Mouse (Mus musculus): ENCODE measurements around the gene Sncg.
"Not testable (repeated sequence)": the region's sequence is repeated elsewhere in the genome, so short reads cannot be mapped to it uniquely, and the experiment has no call there.

Gene Sncg

GRCm38 (mm10) chr14:34374577-34374976, at the start of gene Sncg:
TSS of gene Sncg (minus strand) at chr14:34374789.
- peak; percentile 65 for DNase-seq (ENCODE audit: extremely low read depth, insufficient read length, low spot score)

GRCm38 (mm10) chr14:34421078-34421477, 46.5 kb upstream of the Sncg start:
- peak; percentile 35 for DNase-seq (ENCODE audit: extremely low read depth, insufficient read length, low spot score)

DNA sequence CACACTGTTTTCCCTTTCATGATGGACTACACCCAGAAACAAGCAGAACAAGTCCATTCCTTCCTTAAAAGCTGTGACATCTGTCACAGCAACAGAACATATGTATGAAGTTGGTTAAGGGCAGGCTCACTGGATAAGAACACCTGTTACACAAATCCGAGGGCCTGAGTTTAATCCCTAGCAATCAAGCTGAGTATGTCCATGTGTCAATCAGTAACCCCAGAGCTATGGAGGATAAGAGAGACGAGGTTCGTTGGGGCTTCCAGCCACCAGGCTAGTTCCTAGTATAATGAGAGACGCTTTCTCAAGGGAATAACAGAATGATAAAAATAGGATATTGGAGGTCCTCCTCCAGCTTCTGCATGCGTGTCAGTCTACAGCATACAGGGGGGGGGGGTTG, 42.9 kb upstream of the Sncg start:
- DNase-seq (ENCODE audit: extremely low read depth, insufficient read length, low spot score): no peak

- not testable (repeated sequence) for DNase-seq (ENCODE audit: extremely low read depth, insufficient read length, low spot score)
Measured at GRCm38 (mm10) chr14:34416946-34417345, 42.4 kb upstream of the Sncg start.

DNA sequence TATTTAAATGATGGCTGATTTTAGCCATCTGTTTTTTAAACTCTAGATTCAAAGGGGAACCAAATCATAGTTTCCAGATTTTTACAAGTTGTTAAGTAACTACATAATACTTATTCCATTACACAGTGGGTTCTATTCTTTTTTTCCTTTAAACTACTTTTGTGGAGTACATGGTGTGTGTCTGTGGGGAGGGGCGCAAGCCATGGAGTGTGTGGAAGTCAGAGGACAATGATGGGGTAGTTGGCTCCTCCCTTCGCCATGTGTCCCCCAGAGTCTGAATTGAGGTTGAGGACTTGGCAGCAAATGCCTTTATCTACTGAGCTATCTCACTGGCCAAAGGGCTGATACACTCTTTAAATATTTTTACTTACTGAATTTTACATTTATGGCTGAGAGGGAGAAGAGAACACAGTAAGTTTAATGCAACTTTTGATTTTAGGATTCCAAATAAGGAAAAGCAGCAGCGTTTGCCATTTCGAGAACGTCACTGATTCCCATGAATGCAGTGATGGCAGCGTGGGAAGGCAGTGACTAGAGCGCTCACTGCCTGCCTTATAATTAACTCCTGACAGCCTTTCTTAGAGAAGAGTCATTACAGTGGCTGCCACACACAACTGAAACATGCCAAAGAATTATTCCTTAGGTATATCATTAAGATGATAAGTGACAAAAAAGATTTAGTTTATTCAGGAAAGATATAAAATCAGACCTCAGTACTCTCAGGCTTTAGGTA, 37.7 kb upstream of the Sncg start:
- DNase-seq (ENCODE audit: extremely low read depth, insufficient read length, low spot score): no peak

DNA sequence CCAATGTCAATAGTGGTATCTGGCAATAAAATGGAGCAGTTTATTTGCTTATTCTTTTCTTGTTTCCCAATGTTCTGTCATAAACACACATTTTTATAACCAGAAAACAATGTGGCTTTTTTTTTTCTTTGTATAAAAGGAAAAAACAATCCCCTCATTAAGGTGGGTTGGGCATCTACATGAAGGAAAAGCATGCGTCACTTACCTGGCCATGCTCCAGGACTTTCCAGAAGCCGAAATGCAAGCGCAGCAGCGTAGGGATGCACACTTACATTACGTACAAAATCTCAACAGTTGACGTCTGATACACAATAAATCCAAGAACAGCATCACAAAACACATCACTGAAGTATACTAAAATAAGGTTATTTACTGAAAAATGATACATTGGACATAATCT, 36.1 kb upstream of the Sncg start:
- no peak for DNase-seq (ENCODE audit: extremely low read depth, insufficient read length, low spot score)

- DNase-seq (ENCODE audit: extremely low read depth, insufficient read length, low spot score): no peak
Measured at GRCm38 (mm10) chr14:34403424-34403823, 28.8 kb upstream of the Sncg start.

DNA sequence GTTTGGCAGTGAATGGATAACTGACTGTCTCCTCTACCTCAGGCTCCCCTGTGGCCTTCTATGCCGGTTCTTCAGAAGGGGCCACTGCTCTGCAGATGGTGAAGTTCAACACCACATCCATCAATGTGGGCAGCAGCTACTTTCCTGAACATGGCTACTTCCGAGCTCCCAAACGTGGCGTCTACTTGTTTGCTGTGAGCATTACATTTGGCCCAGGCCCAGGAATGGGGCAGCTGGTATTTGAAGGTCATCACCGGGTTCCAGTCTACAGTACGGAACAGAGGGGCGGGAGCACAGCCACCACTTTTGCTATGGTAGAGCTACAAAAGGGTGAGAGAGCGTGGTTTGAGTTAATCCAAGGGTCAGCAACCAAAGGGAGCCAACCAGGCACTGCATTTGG, 28.3 kb upstream of the Sncg start:
- no peak for DNase-seq (ENCODE audit: extremely low read depth, insufficient read length, low spot score)

- DNase-seq (ENCODE audit: extremely low read depth, insufficient read length, low spot score): peak; percentile 30
Measured at GRCm38 (mm10) chr14:34401135-34401534, 26.5 kb upstream of the Sncg start.

DNA sequence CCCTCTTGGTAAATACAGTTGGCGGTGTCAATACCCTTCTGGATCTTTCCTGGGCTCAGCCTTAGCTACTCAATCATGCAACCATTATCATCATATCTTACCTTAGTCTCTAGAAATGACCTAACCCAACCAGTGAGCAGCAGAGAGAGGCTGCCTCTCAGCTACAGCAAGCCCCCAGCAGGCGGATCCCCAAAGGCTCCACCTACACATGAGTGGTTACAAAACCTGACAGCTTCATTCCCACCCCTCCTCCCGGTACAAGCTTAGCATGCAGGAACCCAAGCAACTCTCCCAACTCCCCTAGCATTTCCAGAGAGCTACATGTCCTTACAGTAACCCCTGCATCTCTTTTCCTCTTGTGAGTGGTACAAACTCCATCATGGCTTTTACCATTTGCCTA, 25.4 kb upstream of the Sncg start:
- no peak for DNase-seq (ENCODE audit: extremely low read depth, insufficient read length, low spot score)

GRCm38 (mm10) chr14:34399301-34399700, 24.7 kb upstream of the Sncg start:
- no peak for DNase-seq (ENCODE audit: extremely low read depth, insufficient read length, low spot score)

DNA sequence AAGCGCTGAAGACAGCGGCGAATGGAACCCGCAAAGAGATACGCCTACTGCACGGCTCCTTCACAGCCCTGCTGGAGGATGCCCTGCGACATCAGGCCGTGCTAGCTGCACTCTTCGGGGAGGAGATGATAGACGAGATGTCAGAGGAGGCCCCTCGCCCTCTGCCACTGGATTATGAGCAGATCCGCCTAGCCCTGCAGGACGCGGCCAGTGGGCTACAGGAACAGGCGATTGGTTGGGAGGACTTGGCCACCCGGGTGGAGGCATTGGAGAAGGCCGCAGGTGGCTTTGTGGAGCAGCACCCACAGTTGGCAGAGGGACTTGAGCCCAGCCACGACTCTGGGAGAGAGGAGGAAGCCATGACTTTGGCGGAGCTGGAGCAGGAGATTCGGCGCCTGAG, 24.3 kb upstream of the Sncg start:
- no peak for DNase-seq (ENCODE audit: extremely low read depth, insufficient read length, low spot score)

GRCm38 (mm10) chr14:34397871-34398270, 23.3 kb upstream of the Sncg start:
- DNase-seq (ENCODE audit: extremely low read depth, insufficient read length, low spot score): no peak

DNA sequence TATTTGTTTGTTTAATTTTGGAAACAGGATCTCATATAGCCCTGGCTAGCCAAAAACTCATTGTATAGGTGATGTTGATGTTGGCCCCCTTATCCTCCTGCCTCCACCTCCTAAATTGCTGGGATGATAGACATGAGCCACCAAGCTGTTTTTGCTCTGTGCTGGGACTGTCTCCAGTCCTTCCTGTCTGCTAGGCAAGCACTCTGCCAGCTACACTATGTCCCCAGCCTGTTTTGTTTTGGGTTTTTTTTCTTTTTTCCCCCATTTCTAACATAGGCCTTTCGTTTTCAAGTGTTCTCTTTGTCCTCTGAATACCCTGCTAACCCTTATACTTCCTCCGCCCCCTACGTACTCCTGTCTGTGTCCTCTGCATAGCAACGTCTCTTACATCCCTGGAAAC, 18.7 kb upstream of the Sncg start:
- DNase-seq (ENCODE audit: extremely low read depth, insufficient read length, low spot score): no peak

DNA sequence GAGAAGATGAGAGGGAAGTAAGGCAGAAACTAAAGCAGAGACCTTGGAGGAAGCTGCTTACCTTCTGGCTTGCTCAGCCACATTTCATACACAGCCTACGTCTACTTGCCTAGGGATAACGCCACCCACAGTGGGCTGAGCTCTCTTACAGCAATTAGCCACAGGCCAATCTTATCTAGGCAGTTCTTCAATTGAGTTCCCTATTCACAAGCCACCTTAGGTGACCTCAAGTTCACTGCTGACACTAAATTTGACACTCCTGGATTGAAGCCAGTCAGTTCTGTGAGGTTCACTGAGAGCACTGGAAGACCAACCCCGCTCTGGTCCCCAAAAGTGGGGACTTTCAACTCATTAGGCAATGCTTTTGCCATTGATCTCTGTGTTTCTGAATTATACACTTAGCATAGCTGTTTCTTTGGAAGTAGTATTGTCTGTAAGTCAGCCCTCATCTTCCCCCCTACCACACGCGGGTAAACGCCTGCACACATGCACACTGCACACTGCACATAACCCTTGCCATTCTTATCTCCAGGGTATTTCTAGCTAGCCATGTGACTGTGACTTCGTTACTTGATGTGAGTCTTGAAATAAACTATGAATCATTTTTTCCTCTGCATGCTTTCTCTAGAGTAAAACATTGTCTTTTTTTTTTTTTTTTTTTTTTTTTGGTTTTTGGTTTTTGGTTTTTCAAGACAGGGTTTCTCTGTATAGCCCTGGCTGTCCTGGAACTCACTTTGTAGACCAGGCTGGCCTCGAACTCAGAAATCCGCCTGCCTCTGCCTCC, 8.5 kb upstream of the Sncg start:
- no peak for DNase-seq (ENCODE audit: extremely low read depth, insufficient read length, low spot score)

DNA sequence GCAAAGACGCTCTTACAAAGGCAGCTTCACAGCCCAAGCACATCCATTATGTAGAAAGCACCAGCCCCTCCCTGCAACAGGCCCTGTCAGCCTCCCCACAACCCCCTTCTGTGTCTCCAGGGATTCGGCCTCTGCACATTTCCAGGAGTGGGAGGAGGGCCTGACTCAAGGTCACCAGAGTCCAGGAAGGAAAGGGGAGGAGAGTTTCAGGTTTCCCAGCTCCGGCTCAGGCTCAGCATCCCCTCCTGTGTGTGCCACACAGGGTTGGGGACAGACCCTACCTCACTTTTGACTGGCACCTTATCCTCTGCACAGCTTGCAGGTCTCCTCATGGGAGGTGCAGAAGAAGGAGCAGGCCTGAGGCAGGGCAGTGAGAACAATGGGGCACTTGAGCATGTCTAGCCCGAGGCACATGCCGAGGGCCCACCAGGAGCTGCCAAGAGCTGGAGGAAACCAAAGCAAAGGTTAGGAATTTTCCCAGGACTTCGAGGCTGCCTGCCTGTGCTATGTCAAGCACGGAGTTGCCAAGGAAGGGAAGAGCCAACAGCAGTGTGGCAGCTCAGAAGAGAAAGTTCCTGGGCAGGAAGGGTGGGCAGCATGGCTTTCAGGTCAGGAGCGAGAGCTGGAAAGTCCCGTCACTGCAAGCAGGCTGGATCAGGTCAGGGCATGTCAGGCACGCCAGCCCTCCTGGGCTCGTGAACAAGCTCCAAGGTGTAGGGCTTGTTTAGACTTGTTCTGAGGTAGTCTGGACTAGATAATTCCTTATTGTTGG, 4.2 kb upstream of the Sncg start:
- DNase-seq (ENCODE audit: extremely low read depth, insufficient read length, low spot score): peak; percentile 67

DNA sequence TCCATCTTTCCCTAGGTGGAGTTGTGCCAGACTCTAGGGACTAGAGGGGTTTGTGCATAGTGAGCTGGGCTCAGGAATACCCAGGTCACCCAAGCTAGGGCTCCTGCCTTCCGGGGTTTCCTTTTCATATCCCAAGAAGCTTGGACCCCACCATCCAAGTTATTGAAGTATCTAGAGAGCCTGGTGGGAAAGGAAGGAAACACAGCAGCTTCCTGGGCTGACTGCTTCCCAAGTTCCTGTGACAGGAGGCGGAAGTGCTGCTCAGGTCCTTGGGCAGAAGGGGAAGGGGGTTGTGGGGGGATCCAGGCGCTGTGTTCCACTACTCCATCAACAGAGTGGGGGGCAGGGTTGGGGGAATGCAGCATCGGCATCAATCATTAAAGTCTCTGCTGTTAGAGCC, 2.5 kb upstream of the Sncg start:
- no peak for DNase-seq (ENCODE audit: extremely low read depth, insufficient read length, low spot score)

- no peak for DNase-seq (ENCODE audit: extremely low read depth, insufficient read length, low spot score)
Measured at GRCm38 (mm10) chr14:34375941-34376340, 1.4 kb upstream of the Sncg start.

DNA sequence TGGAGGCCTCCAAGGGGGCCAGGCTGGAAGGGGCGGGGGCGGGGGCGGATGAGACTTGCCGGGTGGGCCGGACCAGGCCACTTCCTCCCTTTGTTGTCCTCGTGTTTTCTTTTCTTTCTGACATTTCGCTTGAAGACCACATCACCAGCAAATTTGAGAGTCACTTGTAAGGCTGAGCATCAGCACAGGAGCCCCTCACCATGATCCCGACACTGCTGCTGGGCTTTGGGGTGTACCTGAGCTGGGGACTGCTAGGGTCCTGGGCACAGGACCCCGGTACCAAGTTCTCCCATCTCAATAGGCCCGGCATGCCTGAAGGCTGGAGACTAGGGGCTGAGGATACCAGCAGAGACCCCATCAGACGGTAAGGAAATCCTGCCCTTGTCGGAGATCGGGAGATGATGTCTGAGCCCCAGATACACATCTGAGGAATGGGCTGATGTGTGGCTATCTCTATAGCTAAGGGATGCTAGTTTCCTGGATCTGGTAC, 871 bp upstream of the Sncg start, which contains the start of gene Mmrn2:
Gene Mmrn2 (plus strand): TSS at position 51 of the 490 bp plus-strand sequence.
- DNase-seq (ENCODE audit: extremely low read depth, insufficient read length, low spot score): no peak

DNA sequence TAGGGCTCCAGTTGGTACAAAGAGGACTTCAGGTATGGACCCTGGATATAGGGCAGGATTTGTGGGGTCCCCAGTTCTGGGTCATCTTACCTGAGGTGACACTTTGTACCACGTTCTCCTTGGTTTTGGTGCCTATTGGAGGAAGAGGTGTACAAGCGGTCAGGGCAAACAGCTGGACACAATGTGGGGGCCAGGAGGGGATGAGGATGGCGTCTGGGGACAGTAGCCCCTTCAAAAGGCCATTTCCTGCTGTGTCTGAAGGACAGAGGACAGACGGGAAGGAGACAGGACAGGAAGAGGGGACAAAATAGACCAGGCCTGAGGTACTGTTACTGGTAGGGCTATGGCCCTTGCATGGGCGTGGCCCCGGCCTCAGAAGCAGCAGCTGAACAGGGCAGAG, 1.0 kb downstream of the Sncg start:
- DNase-seq (ENCODE audit: extremely low read depth, insufficient read length, low spot score): no peak

DNA sequence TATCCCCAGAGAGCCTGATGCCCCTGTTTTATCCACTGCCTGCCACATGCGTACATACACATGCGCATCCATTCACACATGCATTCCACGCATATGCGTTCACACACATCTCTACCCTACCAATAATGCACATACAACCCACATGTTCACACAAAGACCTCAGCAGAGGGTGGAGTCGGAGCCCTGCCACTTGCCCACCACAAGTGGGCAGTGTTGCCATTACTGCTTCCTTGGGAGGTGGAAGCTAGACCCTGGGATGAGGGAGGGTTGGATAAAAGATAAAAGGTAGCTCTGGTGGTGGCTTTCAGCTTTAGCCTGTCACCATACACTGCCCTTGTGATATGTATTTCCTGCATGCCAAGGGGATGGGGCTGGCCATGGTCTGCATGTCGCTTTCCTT, 1.9 kb downstream of the Sncg start:
- DNase-seq (ENCODE audit: extremely low read depth, insufficient read length, low spot score): no peak

Measured in 3134 (cell line).